Mouse (Mus musculus) midbrain, embryonic 10.5 days (tissue): ENCODE measurements around the gene Spryd3. TPM values are rescaled to one million over a fixed set of nuclear protein-coding genes. Genes with fewer than 3 reads are reported as not detected.

Experiments
- DNase-seq: peaks from one replicate; pipeline ENCODE4 v3.0.0-alpha.2; 2017; ENCODE audit warnings: low spot score
- H3K27ac ChIP-seq: fragments of 300-500 bp; sonication (generic); replicated peaks from 2 replicates; pipeline ENCODE4 v1.5.1; 2016; ENCODE audit warnings: mild to moderate bottlenecking
- H3K27me3 ChIP-seq: fragments of 300-500 bp; sonication (generic); 2 replicates; pipeline ENCODE4 v1.6.1; 2016; ENCODE audit warnings: low read depth, mild to moderate bottlenecking; ENCODE audit not compliant: poor library complexity, severe bottlenecking
- H3K36me3 ChIP-seq: fragments of 300-500 bp; sonication (generic); 2 replicates; pipeline ENCODE4 v1.6.1; 2016; ENCODE audit warnings: mild to moderate bottlenecking, moderate library complexity
- H3K4me1 ChIP-seq: fragments of 300-500 bp; sonication (generic); 2 replicates; pipeline ENCODE4 v1.6.1; 2016
- H3K4me3 ChIP-seq: fragments of 300-500 bp; sonication (generic); 2 replicates; pipeline ENCODE4 v1.5.1; 2016; ENCODE audit warnings: mild to moderate bottlenecking, moderate library complexity
- H3K9me3 ChIP-seq: fragments of 300-500 bp; sonication (generic); replicated peaks from 2 replicates; pipeline ENCODE4 v1.6.1; 2016; ENCODE audit warnings: mild to moderate bottlenecking
- WGBS: fragments of 180-500 bp; shearing (Covaris S2); methylation state at CpG from one replicate; pipeline ENCODE4 v1.1.7; 2016; 5-methylcytosine and 5-hydroxymethylcytosine counted together
- polyA plus RNA-seq: library from polyadenylated mRNA; unstranded; fragments of >200 nt; fragmentation: Nextera tagmentation; extraction: Ambion mirVana; gene quantifications from 2 replicates; pipeline ENCODE4 v1.2.1, GENCODE M21; 2016

The Spryd3 gene
- polyA plus RNA-seq, 1 experiment from 2014 or later, result 13.7 TPM

- peak; percentile 36 for DNase-seq
Measured at GRCm38 (mm10) chr15:102144274-102144711, 8.3 kb upstream of the Spryd3 start, which contains the start of gene Igfbp6. TSS of gene Igfbp6 (plus strand) at chr15:102144362.

GRCm38 (mm10) chr15:102142914-102143912 lies 7.2 kb upstream of the Spryd3 start:
- H3K27me3 ChIP-seq, result peaks cover 44% of the 10 kb centered on the region
- 53% methylated on average over 23 of the region's 23 CpGs for WGBS
- H3K9me3 ChIP-seq, result no peaks in the 10 kb centered on the region
- H3K4me1 ChIP-seq, result peaks cover 16% of the 10 kb centered on the region
- H3K36me3 ChIP-seq, result no peaks in the 10 kb centered on the region
- no peak overlapping the region for H3K4me3 ChIP-seq
- no peak overlapping the region for H3K27ac ChIP-seq
- no peak for DNase-seq

More at GRCm38 (mm10) chr15:102144274-102144711, 8.3 kb upstream of the Spryd3 start, which contains the start of gene Igfbp6:
- peak within 1 kb of the TSS; percentile 53; the same call in 1 of the 2 replicates for H3K27ac ChIP-seq
- H3K9me3 ChIP-seq, result no peaks in the 10 kb centered on the region
- peaks cover 44% of the 10 kb centered on the region for H3K27me3 ChIP-seq
- no peaks in the 10 kb centered on the region for H3K36me3 ChIP-seq
- H3K4me1 ChIP-seq, result peaks cover 16% of the 10 kb centered on the region
- peak within 1 kb of the TSS; percentile 43 for H3K4me3 ChIP-seq
- WGBS, result 2% methylated on average over 22 of the region's 22 CpGs

- WGBS, result 87% methylated on average over 5 of the region's 5 CpGs
- Histone ChIP-seq H3K27me3 (peaks cover 42% of the 10 kb centered on the region), H3K4me3 (no peak overlapping the region)
Measured at GRCm38 (mm10) chr15:102141120-102141519, 5.1 kb upstream of the Spryd3 start.

GRCm38 (mm10) chr15:102135522-102136128 lies 409 bp downstream of the Spryd3 start:
- Histone ChIP-seq H3K4me3 (peak overlapping the region; percentile 89), H3K27ac (peak overlapping the region; percentile 91), H3K36me3 (peaks cover 29% of the 10 kb centered on the region), H3K9me3 (no peaks in the 10 kb centered on the region), H3K4me1 (peaks cover 24% of the 10 kb centered on the region), H3K27me3 (no peaks in the 10 kb centered on the region; the same call in 1 of the 2 replicates)
- no peak for DNase-seq
- WGBS, result 3% methylated on average over 35 of the region's 35 CpGs

More at GRCm38 (mm10) chr15:102141120-102141519, 5.1 kb upstream of the Spryd3 start:
- Histone ChIP-seq H3K27ac (no peak overlapping the region), H3K4me1 (peaks cover 27% of the 10 kb centered on the region), H3K36me3 (no peaks in the 10 kb centered on the region), H3K9me3 (no peaks in the 10 kb centered on the region)
- no peak for DNase-seq

- WGBS, result 90% methylated on average over 2 of the region's 2 CpGs
- Histone ChIP-seq H3K4me3 (peak overlapping the region; percentile 89; the same call in 1 of the 2 replicates), H3K27me3 (no peaks in the 10 kb centered on the region; the same call in 1 of the 2 replicates), H3K4me1 (peaks cover 24% of the 10 kb centered on the region), H3K9me3 (no peaks in the 10 kb centered on the region), H3K36me3 (peaks cover 38% of the 10 kb centered on the region), H3K27ac (no peak overlapping the region)
- no peak for DNase-seq
Measured at GRCm38 (mm10) chr15:102134709-102135108, 1.3 kb downstream of the Spryd3 start.

GRCm38 (mm10) chr15:102133314-102133713 lies 2.7 kb downstream of the Spryd3 start:
- H3K9me3 ChIP-seq, result no peaks in the 10 kb centered on the region
- peaks cover 52% of the 10 kb centered on the region for H3K36me3 ChIP-seq
- H3K27ac ChIP-seq, result no peak overlapping the region
- peaks cover 24% of the 10 kb centered on the region for H3K4me1 ChIP-seq
- DNase-seq, result no peak
- 96% methylated on average over 9 of the region's 9 CpGs for WGBS
- no peak overlapping the region for H3K4me3 ChIP-seq
- no peaks in the 10 kb centered on the region for H3K27me3 ChIP-seq

GRCm38 (mm10) chr15:102126303-102126702 lies 9.7 kb downstream of the Spryd3 start:
- Histone ChIP-seq H3K9me3 (no peaks in the 10 kb centered on the region), H3K27me3 (no peaks in the 10 kb centered on the region), H3K36me3 (peaks cover 85% of the 10 kb centered on the region), H3K27ac (no peak overlapping the region), H3K4me3 (no peak overlapping the region), H3K4me1 (no peaks in the 10 kb centered on the region)
- no peak for DNase-seq
- 80% methylated on average over 2 of the region's 2 CpGs for WGBS

GRCm38 (mm10) chr15:102120530-102120929 lies 15.5 kb downstream of the Spryd3 start:
- no peak overlapping the region for H3K27ac ChIP-seq
- no peak overlapping the region for H3K4me3 ChIP-seq
- no peaks in the 10 kb centered on the region for H3K9me3 ChIP-seq
- DNase-seq, result no peak
- WGBS, result 91% methylated on average over 5 of the region's 5 CpGs
- H3K4me1 ChIP-seq, result 0 out of 2 replicates have a peak, but pooled peaks cover 3% of the 10 kb centered on the region
- no peaks in the 10 kb centered on the region for H3K27me3 ChIP-seq
- peaks cover 85% of the 10 kb centered on the region for H3K36me3 ChIP-seq

GRCm38 (mm10) chr15:102119831-102120170 lies 16.2 kb downstream of the Spryd3 start:
- Histone ChIP-seq H3K27me3 (no peaks in the 10 kb centered on the region), H3K36me3 (peaks cover 82% of the 10 kb centered on the region), H3K9me3 (no peaks in the 10 kb centered on the region), H3K4me1 (0 out of 2 replicates have a peak, but pooled peaks cover 3% of the 10 kb centered on the region), H3K27ac (no peak overlapping the region), H3K4me3 (no peak overlapping the region)
- no peak for DNase-seq
- WGBS, result 81% methylated on average over 2 of the region's 2 CpGs

- 78% methylated on average over 8 of the region's 8 CpGs for WGBS
- 0 out of 2 replicates have a peak, but pooled peaks cover 3% of the 10 kb centered on the region for H3K4me1 ChIP-seq
- H3K4me3 ChIP-seq, result no peak overlapping the region
- no peaks in the 10 kb centered on the region for H3K9me3 ChIP-seq
- no peak for DNase-seq
- no peaks in the 10 kb centered on the region for H3K27me3 ChIP-seq
- peaks cover 77% of the 10 kb centered on the region for H3K36me3 ChIP-seq
- H3K27ac ChIP-seq, result no peak overlapping the region
Measured at GRCm38 (mm10) chr15:102119121-102119830, 16.8 kb downstream of the Spryd3 start.

GRCm38 (mm10) chr15:102118591-102118990 lies 17.4 kb downstream of the Spryd3 start:
- Histone ChIP-seq H3K4me1 (0 out of 2 replicates have a peak, but pooled peaks cover 3% of the 10 kb centered on the region), H3K27ac (no peak overlapping the region), H3K27me3 (no peaks in the 10 kb centered on the region), H3K36me3 (peaks cover 75% of the 10 kb centered on the region), H3K4me3 (no peak overlapping the region), H3K9me3 (no peaks in the 10 kb centered on the region)
- WGBS, result 85% methylated on average over 4 of the region's 4 CpGs
- DNase-seq, result no peak
